Mouse (Mus musculus): ENCODE results near the gene Gtf2i. TPM values are rescaled to one million over a fixed set of nuclear protein-coding genes. Genes with fewer than 3 reads are reported as not detected.
"Not testable (repeated sequence)": the region's sequence is repeated elsewhere in the genome, so short reads cannot be mapped to it uniquely, and the experiment has no call there.

Gtf2i gene
- polyA plus RNA-seq, 1 experiment, result 44.7 TPM

DNA sequence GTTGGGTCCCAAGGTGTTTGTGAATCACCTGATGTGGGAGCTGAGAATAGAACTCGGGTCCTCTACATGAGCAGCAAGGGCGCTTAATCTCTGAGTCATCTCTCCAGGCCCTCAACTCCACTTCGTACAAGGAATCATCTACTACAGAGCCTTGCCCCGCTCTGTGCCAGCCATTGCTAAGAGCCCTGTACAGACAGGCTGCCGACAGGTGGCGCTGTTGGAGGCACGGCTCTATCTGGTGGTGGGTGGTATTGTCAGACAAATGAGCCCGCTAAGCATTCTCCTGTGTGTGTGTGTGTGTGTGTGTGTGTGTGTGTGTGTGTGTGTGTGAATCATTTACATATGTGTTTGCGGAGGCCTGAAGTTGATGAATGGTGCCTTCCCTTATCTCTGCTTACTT lies 30.9 kb upstream of the Gtf2i start:
- TF ChIP-seq POLR2A (IDR thresholded peaks at IDR 0.05; ENCODE audit: low read depth, low read length), result no peak
- TF ChIP-seq CTCF (IDR thresholded peaks at IDR 0.05; ENCODE audit: extremely low read depth, insufficient read depth, insufficient read length, insufficient replicate concordance), result peak; percentile 10; the same call in 1 of the 2 replicates
- no peaks in the 10 kb centered on the region for H3K36me3 ChIP-seq (ENCODE audit: control insufficient read depth, insufficient read depth, low read length)
- no peak overlapping the region for H3K27ac ChIP-seq (ENCODE audit: insufficient read depth, low read length)
- 77% methylated on average over 9 of the region's 9 CpGs for WGBS
- H3K4me3 ChIP-seq (ENCODE audit: extremely low read depth, insufficient read depth, insufficient read length), result no peak overlapping the region
- no peaks in the 10 kb centered on the region for H3K27me3 ChIP-seq (ENCODE audit: control insufficient read depth, insufficient read depth, low read length)
- no peaks in the 10 kb centered on the region; the same call in 1 of the 2 replicates for H3K4me1 ChIP-seq (ENCODE audit: control insufficient read depth, insufficient read depth, insufficient read length)
- DNase-seq (ENCODE audit: low read depth in 1 of 2, low spot score in 2 of 2), result no peak

DNA sequence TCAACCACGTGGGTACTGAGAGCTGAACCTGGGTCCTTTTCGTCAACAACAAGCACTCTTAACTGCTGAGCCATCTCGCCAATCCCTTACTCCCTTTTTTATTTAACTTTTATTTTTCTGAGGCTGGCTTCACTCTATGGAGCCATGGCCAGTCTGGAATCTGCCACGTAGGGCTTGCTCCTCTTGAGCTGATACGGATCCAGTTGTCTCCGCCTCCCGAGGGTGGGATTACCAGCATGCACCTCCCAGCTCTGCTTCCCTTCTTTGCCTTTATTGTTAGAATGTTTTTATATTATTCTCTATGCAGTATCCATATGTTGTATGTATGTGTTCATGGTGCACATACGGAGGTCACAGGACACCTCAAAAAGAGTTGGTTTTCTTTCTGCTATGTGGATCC lies 29.5 kb upstream of the Gtf2i start:
- Histone ChIP-seq H3K4me1 (ENCODE audit: control insufficient read depth, insufficient read depth, insufficient read length) (no peaks in the 10 kb centered on the region; the same call in 1 of the 2 replicates), H3K36me3 (ENCODE audit: control insufficient read depth, insufficient read depth, low read length) (no peaks in the 10 kb centered on the region), H3K27me3 (ENCODE audit: control insufficient read depth, insufficient read depth, low read length) (no peaks in the 10 kb centered on the region), H3K27ac (ENCODE audit: insufficient read depth, low read length) (no peak overlapping the region), H3K4me3 (ENCODE audit: extremely low read depth, insufficient read depth, insufficient read length) (no peak overlapping the region)
- no peak for DNase-seq (ENCODE audit: low read depth in 1 of 2, low spot score in 2 of 2)
- TF ChIP-seq CTCF (IDR thresholded peaks at IDR 0.05; ENCODE audit: extremely low read depth, insufficient read depth, insufficient read length, insufficient replicate concordance), result no peak
- TF ChIP-seq POLR2A (IDR thresholded peaks at IDR 0.05; ENCODE audit: low read depth, low read length), result no peak
- 88% methylated on average over 8 of the region's 8 CpGs for WGBS

GRCm38 (mm10) chr5:134343530-134343929 lies 29.0 kb upstream of the Gtf2i start:
- H3K4me1 ChIP-seq (ENCODE audit: control insufficient read depth, insufficient read depth, insufficient read length); DNase-seq (ENCODE audit: low read depth in 1 of 2, low spot score in 2 of 2); H3K4me3 ChIP-seq (ENCODE audit: extremely low read depth, insufficient read depth, insufficient read length); H3K36me3 ChIP-seq (ENCODE audit: control insufficient read depth, insufficient read depth, low read length); H3K27me3 ChIP-seq (ENCODE audit: control insufficient read depth, insufficient read depth, low read length); H3K27ac ChIP-seq (ENCODE audit: insufficient read depth, low read length): not testable (repeated sequence)
- WGBS, result 71% methylated on average over 4 of the region's 4 CpGs

- Histone ChIP-seq H3K4me3 (ENCODE audit: extremely low read depth, insufficient read depth, insufficient read length) (no peak overlapping the region), H3K36me3 (ENCODE audit: control insufficient read depth, insufficient read depth, low read length) (no peaks in the 10 kb centered on the region), H3K4me1 (ENCODE audit: control insufficient read depth, insufficient read depth, insufficient read length) (no peaks in the 10 kb centered on the region; the same call in 1 of the 2 replicates), H3K27me3 (ENCODE audit: control insufficient read depth, insufficient read depth, low read length) (no peaks in the 10 kb centered on the region), H3K27ac (ENCODE audit: insufficient read depth, low read length) (no peak overlapping the region)
- DNase-seq (ENCODE audit: low read depth in 1 of 2, low spot score in 2 of 2), result no peak
- TF ChIP-seq POLR2A (IDR thresholded peaks at IDR 0.05; ENCODE audit: low read depth, low read length), result no peak
- TF ChIP-seq CTCF (IDR thresholded peaks at IDR 0.05; ENCODE audit: extremely low read depth, insufficient read depth, insufficient read length, insufficient replicate concordance), result no peak
- WGBS, result 46% methylated on average over 18 of the region's 18 CpGs
Measured at GRCm38 (mm10) chr5:134342503-134343205, 28.1 kb upstream of the Gtf2i start.

- no peak for DNase-seq (ENCODE audit: low read depth in 1 of 2, low spot score in 2 of 2)
- Histone ChIP-seq H3K27me3 (ENCODE audit: control insufficient read depth, insufficient read depth, low read length) (no peaks in the 10 kb centered on the region), H3K4me3 (ENCODE audit: extremely low read depth, insufficient read depth, insufficient read length) (no peak overlapping the region), H3K4me1 (ENCODE audit: control insufficient read depth, insufficient read depth, insufficient read length) (no peaks in the 10 kb centered on the region; the same call in 1 of the 2 replicates), H3K27ac (ENCODE audit: insufficient read depth, low read length) (no peak overlapping the region), H3K36me3 (ENCODE audit: control insufficient read depth, insufficient read depth, low read length) (no peaks in the 10 kb centered on the region)
- 93% methylated on average over 5 of the region's 5 CpGs for WGBS
- TF ChIP-seq CTCF (IDR thresholded peaks at IDR 0.05; ENCODE audit: extremely low read depth, insufficient read depth, insufficient read length, insufficient replicate concordance) (no peak), POLR2A (IDR thresholded peaks at IDR 0.05; ENCODE audit: low read depth, low read length) (no peak)
Measured at GRCm38 (mm10) chr5:134341721-134342120, 27.2 kb upstream of the Gtf2i start.

GRCm38 (mm10) chr5:134341321-134341720 lies 26.8 kb upstream of the Gtf2i start:
- DNase-seq (ENCODE audit: low read depth in 1 of 2, low spot score in 2 of 2), result no peak

GRCm38 (mm10) chr5:134340101-134340522 lies 25.6 kb upstream of the Gtf2i start:
- Histone ChIP-seq H3K27ac (ENCODE audit: insufficient read depth, low read length) (no peak overlapping the region), H3K4me1 (ENCODE audit: control insufficient read depth, insufficient read depth, insufficient read length) (no peaks in the 10 kb centered on the region; the same call in 1 of the 2 replicates), H3K27me3 (ENCODE audit: control insufficient read depth, insufficient read depth, low read length) (no peaks in the 10 kb centered on the region), H3K36me3 (ENCODE audit: control insufficient read depth, insufficient read depth, low read length) (no peaks in the 10 kb centered on the region), H3K4me3 (ENCODE audit: extremely low read depth, insufficient read depth, insufficient read length) (no peak overlapping the region)
- 86% methylated on average over 6 of the region's 6 CpGs for WGBS
- TF ChIP-seq CTCF (IDR thresholded peaks at IDR 0.05; ENCODE audit: extremely low read depth, insufficient read depth, insufficient read length, insufficient replicate concordance), result no peak
- TF ChIP-seq POLR2A (IDR thresholded peaks at IDR 0.05; ENCODE audit: low read depth, low read length), result no peak
- DNase-seq (ENCODE audit: low read depth in 1 of 2, low spot score in 2 of 2), result no peak

More at GRCm38 (mm10) chr5:134341321-134341720, 26.8 kb upstream of the Gtf2i start:
- Histone ChIP-seq H3K27ac (ENCODE audit: insufficient read depth, low read length) (no peak overlapping the region), H3K27me3 (ENCODE audit: control insufficient read depth, insufficient read depth, low read length) (no peaks in the 10 kb centered on the region), H3K4me1 (ENCODE audit: control insufficient read depth, insufficient read depth, insufficient read length) (no peaks in the 10 kb centered on the region; the same call in 1 of the 2 replicates), H3K4me3 (ENCODE audit: extremely low read depth, insufficient read depth, insufficient read length) (no peak overlapping the region), H3K36me3 (ENCODE audit: control insufficient read depth, insufficient read depth, low read length) (no peaks in the 10 kb centered on the region)
- TF ChIP-seq POLR2A (IDR thresholded peaks at IDR 0.05; ENCODE audit: low read depth, low read length) (no peak), CTCF (IDR thresholded peaks at IDR 0.05; ENCODE audit: extremely low read depth, insufficient read depth, insufficient read length, insufficient replicate concordance) (peak; percentile 11; the same call in 1 of the 2 replicates)
- 56% methylated on average over 10 of the region's 10 CpGs for WGBS

DNA sequence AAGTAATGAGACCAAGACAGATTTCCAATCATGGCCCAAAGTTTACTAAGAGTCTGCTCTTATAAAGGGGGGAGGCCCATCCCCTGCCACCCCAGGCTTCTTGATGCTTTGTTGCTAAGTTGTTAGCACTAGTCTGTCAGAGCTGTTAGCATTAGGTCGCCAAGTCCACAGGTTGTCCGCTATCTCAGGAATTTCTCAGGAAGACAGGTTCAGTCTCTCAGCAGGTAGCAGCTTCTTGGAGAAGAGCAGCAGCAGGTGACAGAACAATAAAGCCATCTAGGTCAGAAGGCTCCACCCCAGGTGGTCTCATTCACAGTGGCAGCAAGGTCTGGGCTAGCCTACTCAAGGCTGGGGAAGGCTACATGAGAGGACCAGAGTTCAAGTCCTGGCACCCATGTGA lies 22.5 kb upstream of the Gtf2i start:
- H3K27ac ChIP-seq (ENCODE audit: insufficient read depth, low read length); H3K27me3 ChIP-seq (ENCODE audit: control insufficient read depth, insufficient read depth, low read length); DNase-seq (ENCODE audit: low read depth in 1 of 2, low spot score in 2 of 2); H3K36me3 ChIP-seq (ENCODE audit: control insufficient read depth, insufficient read depth, low read length); H3K4me3 ChIP-seq (ENCODE audit: extremely low read depth, insufficient read depth, insufficient read length); H3K4me1 ChIP-seq (ENCODE audit: control insufficient read depth, insufficient read depth, insufficient read length): not testable (repeated sequence)
- WGBS, result 89% methylated on average over 2 of the region's 2 CpGs
